Mouse (Mus musculus): ENCODE results near the gene Ssxb1.
"Not testable (repeated sequence)": the region's sequence is repeated elsewhere in the genome, so short reads cannot be mapped to it uniquely, and the experiment has no call there.

Gene Ssxb1

DNA sequence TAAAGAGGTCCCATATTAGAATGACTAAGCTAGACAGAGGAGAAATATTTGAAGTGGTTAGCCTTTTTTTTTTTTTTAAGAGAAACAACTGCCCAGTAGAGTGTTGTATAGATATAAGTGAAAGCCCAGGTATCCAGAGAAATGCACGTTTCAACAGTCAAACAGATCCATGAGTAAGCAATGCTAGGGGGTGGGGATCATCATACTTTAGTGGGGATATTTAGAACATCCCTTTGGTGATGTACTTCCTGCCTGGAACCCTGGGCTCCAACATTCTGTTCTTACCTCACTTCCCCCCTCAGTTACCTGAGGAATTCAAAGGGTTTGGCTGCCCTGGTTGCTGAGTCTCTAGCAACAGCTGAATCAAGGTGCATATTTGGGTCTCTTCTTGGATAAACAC, at the start of gene Ssxb1:
Gene Ssxb1, plus strand, starts transcription at position 301 of the 400 bp plus-strand sequence.
- DNase-seq: not testable (repeated sequence)

DNA sequence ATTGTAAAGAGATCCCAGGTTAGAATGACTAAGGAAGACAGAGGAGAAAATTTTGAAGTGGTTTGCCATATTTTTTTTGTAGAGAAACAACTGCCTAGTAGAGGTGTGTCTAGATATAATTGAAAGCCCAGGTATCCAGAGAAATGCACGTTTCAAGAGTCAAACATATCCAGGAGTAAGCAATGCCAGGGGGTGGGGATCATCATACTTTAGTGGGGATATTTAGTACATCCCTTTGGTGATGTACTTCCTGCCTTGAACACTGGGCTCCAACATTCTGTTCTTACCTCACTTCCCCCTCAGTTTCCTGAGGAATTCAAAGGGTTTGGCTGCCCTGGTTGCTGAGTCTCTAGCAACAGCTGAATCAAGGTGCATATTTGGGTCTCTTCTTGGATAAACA, 46.4 kb upstream of the Ssxb1 start, which contains the start of gene Ssxb9:
Gene Ssxb9, plus strand, starts transcription at position 301 of the 400 bp plus-strand sequence.
- DNase-seq: not testable (repeated sequence)

DNA sequence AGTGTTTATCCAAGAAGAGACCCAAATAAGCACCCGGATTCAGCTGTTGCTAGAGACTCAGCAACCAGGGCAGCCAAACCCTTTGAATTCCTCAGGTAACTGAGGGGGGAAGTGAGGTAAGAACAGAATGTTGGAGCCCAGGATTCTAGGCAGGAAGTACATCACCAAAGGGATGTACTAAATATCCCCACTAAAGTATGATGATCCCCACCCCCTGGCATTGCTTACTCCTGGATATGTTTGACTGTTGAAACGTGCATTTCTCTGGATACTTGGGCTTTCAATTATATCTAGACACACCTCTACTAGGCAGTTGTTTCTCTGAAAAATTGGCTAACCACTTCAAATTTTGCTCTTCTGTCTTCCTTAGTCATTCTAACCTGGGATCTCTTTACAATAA, 48.5 kb downstream of the Ssxb1 start, which contains the start of gene Ssxb2:
Gene Ssxb2, minus strand, starts transcription at position 101 of the 400 bp plus-strand sequence.
- not testable (repeated sequence) for DNase-seq

All from kidney, postnatal 36 days (tissue).